Mouse (Mus musculus) ES-E14 (cell line): ENCODE measurements at regions not wholly inside any gene's neighbourhood (a gene's known extent, or its start where the extent isn't known, plus 50 kb on each side); places are given as distances from the start of the nearest gene placed in this dataset.
"Not testable (repeated sequence)": the region's sequence is repeated elsewhere in the genome, so short reads cannot be mapped to it uniquely, and the experiment has no call there.

ENCODE experiments used
- DNase-seq: peaks from one replicate; pipeline ENCODE4 v3.0.0-alpha.2; 2013; ENCODE audit warnings: low read depth, low spot score
- H3K27ac ChIP-seq: 2 replicates; pipeline ENCODE4 v1.5.1; 2012; ENCODE audit warnings: low read depth, mild to moderate bottlenecking, low read length, moderate library complexity, mixed read lengths; ENCODE audit not compliant: poor library complexity, insufficient read depth, severe bottlenecking
- H3K36me3 ChIP-seq: 2 replicates; pipeline ENCODE4 v1.6.1; 2012; ENCODE audit warnings: mild to moderate bottlenecking, low read length, moderate library complexity, mixed read lengths; ENCODE audit not compliant: control insufficient read depth, poor library complexity, insufficient read depth, severe bottlenecking
- H3K4me1 ChIP-seq, 2 experiments: fragments of 150-350 bp in 1 of 2; sonication (generic) in 1 of 2; 2 replicates each; pipeline ENCODE4 v1.6.1; 2012; ENCODE audit warnings: low read length in 2 of 2, mild to moderate bottlenecking in 1 of 2, mixed read lengths in 1 of 2; ENCODE audit not compliant: control insufficient read depth in 2 of 2, insufficient read depth in 2 of 2, poor library complexity in 1 of 2
- H3K4me3 ChIP-seq, 2 experiments: fragments of 150-350 bp in 1 of 2; sonication (generic) in 1 of 2; 2 replicates each; pipeline ENCODE4 v1.5.1; 2012; ENCODE audit warnings: low read length in 2 of 2, low read depth in 1 of 2, mild to moderate bottlenecking in 1 of 2, mixed read lengths in 1 of 2; ENCODE audit not compliant: insufficient read depth in 1 of 2, poor library complexity in 1 of 2, severe bottlenecking in 1 of 2
- H3K9ac ChIP-seq: 2 replicates; pipeline ENCODE4 v1.6.1; 2012; ENCODE audit warnings: low read depth, mild to moderate bottlenecking, low read length, mixed read lengths; ENCODE audit not compliant: poor library complexity, insufficient read depth, severe bottlenecking
- H3K9me3 ChIP-seq: fragments of 150-350 bp; sonication (generic); 2 replicates; pipeline ENCODE4 v1.6.1; 2012; ENCODE audit warnings: low read depth, mild to moderate bottlenecking, low read length; ENCODE audit not compliant: control insufficient read depth, insufficient read depth
- HCFC1 ChIP-seq: IDR thresholded peaks from 2 replicates; pipeline ENCODE4 v1.6.1; 2012; ENCODE audit warnings: low read length, inconsistent platforms, borderline replicate concordance; ENCODE audit not compliant: insufficient read depth
- MAFK ChIP-seq: IDR thresholded peaks from 2 replicates; pipeline ENCODE4 v1.6.1; 2014; ENCODE audit warnings: mild to moderate bottlenecking, low read depth, low read length, inconsistent platforms; ENCODE audit not compliant: insufficient read depth
- ZC3H11A ChIP-seq: IDR thresholded peaks from 2 replicates; pipeline ENCODE4 v1.6.1; 2012; ENCODE audit warnings: low read depth, mild to moderate bottlenecking, inconsistent platforms, low read length, borderline replicate concordance
- ZNF384 ChIP-seq: IDR thresholded peaks from 2 replicates; pipeline ENCODE4 v1.6.1; 2012; ENCODE audit warnings: low read depth, low read length, inconsistent platforms
- in situ Hi-C, 2 experiments: fragments of 600-800 bp; cut with MboI; formaldehyde crosslinking; loops; one replicate each; pipeline ENCODE4 v1.15.1; 2025; ENCODE audit warnings: low sequenced_read_pairs in 2 of 2, inconsistent platforms in 1 of 2; ENCODE audit not compliant: unreplicated experiment in 2 of 2

- 0 out of 4 replicates have a peak, but pooled peaks cover 0 to 2% of the 10 kb centered on the region in 2 experiments for H3K4me1 ChIP-seq
- no peak overlapping the region for H3K9ac ChIP-seq
- H3K4me3 ChIP-seq, result no peak overlapping the region
- DNase-seq, result peak; percentile 49
- no peak overlapping the region for H3K27ac ChIP-seq
- TF ChIP-seq ZNF384, result no peak
- peak; percentile 86 for TF ChIP-seq ZC3H11A
- in situ Hi-C loops, result loop anchor here (10.0 to 25.0 kb wide), 2 partner anchors 124 to 132 kb away; no protein-coding TSS in a partner anchor
- H3K36me3 ChIP-seq, result no peaks in the 10 kb centered on the region
- no peaks in the 10 kb centered on the region for H3K9me3 ChIP-seq
These were observed 165.1 kb downstream of the Crisp4 start for GRCm38 (mm10) chr1:17980604-17981003.

- 0 out of 4 replicates have a peak, but pooled peaks cover 0 to 2% of the 10 kb centered on the region in 2 experiments for H3K4me1 ChIP-seq
- H3K27ac ChIP-seq, result no peak overlapping the region
- H3K4me3 ChIP-seq, result no peak overlapping the region
- no peaks in the 10 kb centered on the region for H3K9me3 ChIP-seq
- H3K36me3 ChIP-seq, result no peaks in the 10 kb centered on the region
- in situ Hi-C loops, result loop anchor here in 1 of 2 experiments (25.0 kb wide), 1 partner anchor 134 kb away; no protein-coding TSS in a partner anchor
- TF ChIP-seq ZC3H11A (no peak), MAFK (no peak), HCFC1 (no peak)
- peak; percentile 24 for DNase-seq
- no peak overlapping the region for H3K9ac ChIP-seq
These were observed 167.6 kb downstream of the Crisp4 start for GRCm38 (mm10) chr1:17978086-17978485.

- in situ Hi-C loops, H3K36me3 ChIP-seq, H3K9ac ChIP-seq, H3K27ac ChIP-seq, H3K4me1 ChIP-seq, DNase-seq, H3K4me3 ChIP-seq, H3K9me3 ChIP-seq: not testable (repeated sequence)
These were observed 188.8 kb downstream of the Crisp4 start for GRCm38 (mm10) chr1:17956881-17957280.

- peak; percentile 51 for DNase-seq
- in situ Hi-C loops, H3K36me3 ChIP-seq, H3K4me3 ChIP-seq, H3K9me3 ChIP-seq, H3K4me1 ChIP-seq: not testable (repeated sequence)
- peak overlapping the region; percentile 48; the same call in 1 of the 2 replicates for H3K9ac ChIP-seq
- peak overlapping the region; percentile 99 for H3K27ac ChIP-seq
These were observed 213.4 kb downstream of the Crisp4 start for GRCm38 (mm10) chr1:17932108-17932810.
